Mouse (Mus musculus): ENCODE results near the gene Cngb1. TPM values are rescaled to one million over a fixed set of nuclear protein-coding genes. Genes with fewer than 3 reads are reported as not detected.

The Cngb1 gene
- polyA plus RNA-seq, 1 experiment from 2014 or later: 0.25 TPM

GRCm38 (mm10) chr8:95202056-95202570 lies 104.3 kb downstream of the Cngb1 start:
- Histone ChIP-seq H3K36me3 (replicated peaks) (no peaks in the 10 kb centered on the region), H3K9me3 (no peaks in the 10 kb centered on the region), H3K4me1 (peaks cover 13% of the 10 kb centered on the region), H3K4me3 (no peak overlapping the region), H3K27me3 (ENCODE audit: poor library complexity, severe bottlenecking) (no peaks in the 10 kb centered on the region), H3K27ac (no peak overlapping the region)
- WGBS: 83% methylated on average over 8 of the region's 8 CpGs
- no peak for DNase-seq (ENCODE audit: extremely low spot score, low spot score)

- 72% methylated on average over 7 of the region's 7 CpGs for WGBS
- Histone ChIP-seq H3K4me1 (peaks cover 13% of the 10 kb centered on the region), H3K9me3 (no peaks in the 10 kb centered on the region), H3K27ac (no peak overlapping the region), H3K36me3 (replicated peaks) (no peaks in the 10 kb centered on the region), H3K4me3 (no peak overlapping the region), H3K27me3 (ENCODE audit: poor library complexity, severe bottlenecking) (no peaks in the 10 kb centered on the region)
- no peak for DNase-seq (ENCODE audit: extremely low spot score, low spot score)
Observed at GRCm38 (mm10) chr8:95201491-95201890, 104.9 kb downstream of the Cngb1 start.

GRCm38 (mm10) chr8:95200001-95200405 lies 106.4 kb downstream of the Cngb1 start:
- H3K36me3 ChIP-seq (replicated peaks): no peaks in the 10 kb centered on the region
- no peak overlapping the region for H3K4me3 ChIP-seq
- DNase-seq (ENCODE audit: extremely low spot score, low spot score): no peak
- H3K27me3 ChIP-seq (ENCODE audit: poor library complexity, severe bottlenecking): no peaks in the 10 kb centered on the region
- 85% methylated on average over 9 of the region's 9 CpGs for WGBS
- H3K9me3 ChIP-seq: no peaks in the 10 kb centered on the region
- peaks cover 5% of the 10 kb centered on the region; the same call in 1 of the 2 replicates for H3K4me1 ChIP-seq
- H3K27ac ChIP-seq: no peak overlapping the region

GRCm38 (mm10) chr8:95195728-95196127 lies 110.7 kb downstream of the Cngb1 start:
- no peaks in the 10 kb centered on the region for H3K27me3 ChIP-seq (ENCODE audit: poor library complexity, severe bottlenecking)
- no peaks in the 10 kb centered on the region for H3K36me3 ChIP-seq (replicated peaks)
- no peak overlapping the region for H3K27ac ChIP-seq
- DNase-seq (ENCODE audit: extremely low spot score, low spot score): no peak
- H3K4me3 ChIP-seq: no peak overlapping the region
- 83% methylated on average over 11 of the region's 11 CpGs for WGBS
- H3K4me1 ChIP-seq: no peaks in the 10 kb centered on the region
- no peaks in the 10 kb centered on the region for H3K9me3 ChIP-seq

- no peak overlapping the region for H3K4me3 ChIP-seq
- no peak overlapping the region for H3K27ac ChIP-seq
- DNase-seq (ENCODE audit: extremely low spot score, low spot score): no peak
- H3K9me3 ChIP-seq: no peaks in the 10 kb centered on the region
- 92% methylated on average over 9 of the region's 9 CpGs for WGBS
- no peaks in the 10 kb centered on the region for H3K4me1 ChIP-seq
- H3K36me3 ChIP-seq (replicated peaks): no peaks in the 10 kb centered on the region
- no peaks in the 10 kb centered on the region for H3K27me3 ChIP-seq (ENCODE audit: poor library complexity, severe bottlenecking)
Observed at GRCm38 (mm10) chr8:95191497-95192175, 114.7 kb downstream of the Cngb1 start.

Other genes starting within 250 kb of the Cngb1 start
- 30.7 and 33.1 TPM in 2 replicates for gene Katnb1, start 225.4 kb downstream of the Cngb1 start, polyA plus RNA-seq (2016; fragmentation: Nextera tagmentation; extraction: Ambion mirVana)
- gene Kifc3, start 103.8 kb downstream of the Cngb1 start, polyA plus RNA-seq (2016; fragmentation: Nextera tagmentation; extraction: Ambion mirVana): 4.4 and 5.5 TPM in 2 replicates
- gene Tepp, start 4.0 kb upstream of the Cngb1 start, polyA plus RNA-seq (2016; fragmentation: Nextera tagmentation; extraction: Ambion mirVana): not detected in 2 replicates
- gene Zfp319, start 25.4 kb upstream of the Cngb1 start, polyA plus RNA-seq (2016; fragmentation: Nextera tagmentation; extraction: Ambion mirVana): 10.6 and 10.7 TPM in 2 replicates
- gene Usb1, start 25.7 kb upstream of the Cngb1 start, polyA plus RNA-seq (2016; fragmentation: Nextera tagmentation; extraction: Ambion mirVana): 50.5 and 53.1 TPM in 2 replicates
- 11.1 TPM in 2 replicates for gene Mmp15, start 45.7 kb upstream of the Cngb1 start, polyA plus RNA-seq (2016; fragmentation: Nextera tagmentation; extraction: Ambion mirVana)
- gene Cfap20, start 128.3 kb upstream of the Cngb1 start, polyA plus RNA-seq (2016; fragmentation: Nextera tagmentation; extraction: Ambion mirVana): 144 and 146 TPM in 2 replicates
- 15.2 and 15.9 TPM in 2 replicates for gene Csnk2a2, start 183.5 kb upstream of the Cngb1 start, polyA plus RNA-seq (2016; fragmentation: Nextera tagmentation; extraction: Ambion mirVana)
- 0.15 TPM in 1 of 2 replicates, not detected in the other for gene Ccdc113, start 227.5 kb upstream of the Cngb1 start, polyA plus RNA-seq (2016; fragmentation: Nextera tagmentation; extraction: Ambion mirVana)

All from forebrain, embryonic 10.5 days (tissue).